8 mouse cellular contexts compared by ENCODE assay signal in the genomic region with DNA sequence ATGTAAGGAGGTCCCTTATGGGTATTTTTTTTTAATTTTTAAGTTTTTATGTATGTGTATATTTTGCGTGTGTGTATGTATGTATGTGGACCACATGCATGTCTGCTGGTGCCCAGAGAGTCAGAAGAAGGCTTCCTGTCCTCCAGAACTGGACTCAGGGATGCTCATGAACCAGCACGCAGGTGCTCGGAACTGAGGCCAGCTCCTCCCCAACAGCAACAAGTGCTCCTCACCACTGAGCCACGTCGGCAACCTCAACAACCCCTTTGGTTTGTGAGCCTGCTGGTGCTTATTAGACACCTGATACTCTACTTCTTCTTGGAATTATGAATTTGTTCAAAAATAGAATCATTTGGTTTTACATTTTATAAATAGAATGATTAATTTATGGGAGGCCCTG. TPM values are rescaled to one million over a fixed set of nuclear protein-coding genes. Genes with fewer than 3 reads are reported as not detected.
DNase-seq lines count a peak whose midpoint lies in the region; ATAC-seq and TF ChIP-seq lines count a peak whose summit lies in the region.

No protein-coding gene starts in this region.

- no peak for DNase-seq in heart, postnatal 36 days
- DNase-seq in G1E (ENCODE audit: low spot score): no peak
- no peak for DNase-seq in gastrocnemius, adult 8-10 months (ENCODE audit: low spot score in 2 of 2)
- DNase-seq in testis, postnatal 14 days (ENCODE audit: low spot score): no peak
- DNase-seq in spleen, adult 12 weeks (ENCODE audit: low spot score): no peak

- peaks cover 47% of the 10 kb centered on the region for H3K4me1 ChIP-seq in heart, embryonic 15.5 days (replicated peaks)
- peaks cover 58% of the 10 kb centered on the region for H3K4me1 ChIP-seq in G1E (ENCODE audit: insufficient read depth, low read depth, low read length)
- H3K4me1 ChIP-seq in hindbrain, embryonic 12.5 days: peaks cover 38% of the 10 kb centered on the region
- H3K4me1 ChIP-seq in midbrain, embryonic 12.5 days: peaks cover 34% of the 10 kb centered on the region

- H3K9me3 ChIP-seq in heart, embryonic 15.5 days (replicated peaks): no peaks in the 10 kb centered on the region
- H3K9me3 ChIP-seq in G1E (replicated peaks): peaks cover 8% of the 10 kb centered on the region
- H3K9me3 ChIP-seq in hindbrain, embryonic 12.5 days (replicated peaks): no peaks in the 10 kb centered on the region
- 0 out of 2 replicates have a peak, but pooled peaks cover 4% of the 10 kb centered on the region for H3K9me3 ChIP-seq in midbrain, embryonic 12.5 days

- no peak for TF ChIP-seq CTCF in G1E (IDR thresholded peaks at IDR 0.05; ENCODE audit: low read depth, low read length)

- peak overlapping the region; percentile 71 for H3K4me2 ChIP-seq in heart, embryonic 15.5 days
- H3K4me2 ChIP-seq in hindbrain, embryonic 12.5 days (replicated peaks): peak overlapping the region; percentile 78
- H3K4me2 ChIP-seq in midbrain, embryonic 12.5 days (replicated peaks): peak overlapping the region; percentile 97

- intact Hi-C loops in heart, postnatal 36 days (cut with DNase I): loop anchor here (2.0 kb wide), 1 partner anchor 16 kb away; no protein-coding TSS in a partner anchor

- 72% methylated on average over 5 of the region's 5 CpGs for WGBS in heart, embryonic 15.5 days
- 84% methylated on average over 5 of the region's 5 CpGs for WGBS in hindbrain, embryonic 12.5 days
- 82% methylated on average over 5 of the region's 5 CpGs for WGBS in midbrain, embryonic 12.5 days

- H3K27ac ChIP-seq in heart, embryonic 15.5 days: peak overlapping the region; percentile 98
- peak overlapping the region; percentile 97; the same call in 1 of the 2 replicates for H3K27ac ChIP-seq in hindbrain, embryonic 12.5 days
- H3K27ac ChIP-seq in midbrain, embryonic 12.5 days (replicated peaks): 0 out of 2 replicates have a peak overlapping the region, but pooled peaks have one; percentile 98

- peak overlapping the region; percentile 70 for H3K4me3 ChIP-seq in heart, embryonic 15.5 days
- H3K4me3 ChIP-seq in G1E (ENCODE audit: low read depth, low read length): peak overlapping the region; percentile 78
- peak overlapping the region; percentile 56 for H3K4me3 ChIP-seq in hindbrain, embryonic 12.5 days
- H3K4me3 ChIP-seq in midbrain, embryonic 12.5 days: peak overlapping the region; percentile 74

- no peaks in the 10 kb centered on the region for H3K36me3 ChIP-seq in heart, embryonic 15.5 days
- H3K36me3 ChIP-seq in G1E (replicated peaks): peaks cover 70% of the 10 kb centered on the region
- peaks cover 12% of the 10 kb centered on the region for H3K36me3 ChIP-seq in hindbrain, embryonic 12.5 days
- peaks cover 4% of the 10 kb centered on the region for H3K36me3 ChIP-seq in midbrain, embryonic 12.5 days

- peak overlapping the region; percentile 76 for H3K9ac ChIP-seq in heart, embryonic 15.5 days
- 0 out of 2 replicates have a peak overlapping the region, but pooled peaks have one; percentile 75 for H3K9ac ChIP-seq in hindbrain, embryonic 12.5 days
- H3K9ac ChIP-seq in midbrain, embryonic 12.5 days (replicated peaks): peak overlapping the region; percentile 82

- no peaks in the 10 kb centered on the region for H3K27me3 ChIP-seq in heart, embryonic 15.5 days
- no peaks in the 10 kb centered on the region for H3K27me3 ChIP-seq in G1E (ENCODE audit: insufficient read depth, low read length)
- no peaks in the 10 kb centered on the region for H3K27me3 ChIP-seq in hindbrain, embryonic 12.5 days
- no peaks in the 10 kb centered on the region for H3K27me3 ChIP-seq in midbrain, embryonic 12.5 days

- ATAC-seq in heart, embryonic 15.5 days (replicated peaks; ENCODE audit: insufficient number of reproducible peaks, insufficient read depth, low FRiP score, low read depth): no peak
- ATAC-seq in G1E (ENCODE audit: extremely low read depth, insufficient number of reproducible peaks, low FRiP score, poor library complexity, severe bottlenecking): no peak
- no peak for ATAC-seq in hindbrain, embryonic 12.5 days (ENCODE audit: low FRiP score)
- no peak for ATAC-seq in midbrain, embryonic 12.5 days (ENCODE audit: low FRiP score, low read depth)

RNA-seq across cellular contexts. Expression of a gene that starts 39.9 kb away (rescaled TPM):
- polyA plus RNA-seq in heart, embryonic 15.5 days (2015; fragmentation: Nextera tagmentation; extraction: Ambion mirVana): 117 and 124 TPM in 2 replicates
- 10 to 100 TPM; 94.4 to 96.6 TPM for total RNA-seq in heart, postnatal 36 days (2021)
- total RNA-seq in G1E (2014; fragmentation: Nextera tagmentation): 174 and 192 TPM in 2 replicates
- total RNA-seq in G1E (2017): 262 and 282 TPM in 2 replicates
- polyA plus RNA-seq in G1E (2012): 24.6 and 30.6 TPM in 2 replicates
- 153 and 163 TPM in 2 replicates for polyA plus RNA-seq in hindbrain, embryonic 12.5 days (2016; fragmentation: Nextera tagmentation; extraction: Ambion mirVana)
- polyA plus RNA-seq in midbrain, embryonic 12.5 days (2016; fragmentation: Nextera tagmentation; extraction: Ambion mirVana): 161 and 163 TPM in 2 replicates
- 10 to 100 TPM; 64.1 to 73.9 (median 67.9) TPM for total RNA-seq in gastrocnemius, adult 8-10 months (2022)
